Mouse (Mus musculus): ENCODE data around the gene Abcc1.

Gene Abcc1

GRCm38 (mm10) chr16:14361362-14362098 lies at the start of gene Abcc1:
Gene Abcc1, plus strand, starts transcription at chr16:14361558.
- DNase-seq (ENCODE audit: low spot score in 2 of 2), result peak; percentile 36 to 58

DNA sequence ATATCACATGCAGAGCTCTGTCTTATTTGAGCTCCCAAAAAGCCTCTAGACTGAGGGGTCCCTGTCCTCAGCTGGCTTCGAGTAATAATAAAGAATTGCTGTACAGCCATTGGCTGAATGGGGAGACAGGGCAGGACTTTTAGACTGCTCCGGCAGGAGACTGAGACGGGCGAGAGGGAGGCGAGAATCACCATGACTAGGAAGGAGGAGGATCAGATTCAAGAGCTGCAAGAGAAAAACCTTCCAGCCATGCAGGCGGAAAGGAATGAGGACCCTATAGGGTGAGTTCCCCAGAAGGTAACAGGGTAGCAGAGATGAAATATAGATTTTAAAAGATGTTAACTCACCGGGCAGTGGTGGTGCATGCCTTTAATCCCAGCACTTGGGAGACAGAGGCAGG lies 48.4 kb upstream of the Abcc1 start:
- no peak for DNase-seq (ENCODE audit: low spot score in 2 of 2)

DNA sequence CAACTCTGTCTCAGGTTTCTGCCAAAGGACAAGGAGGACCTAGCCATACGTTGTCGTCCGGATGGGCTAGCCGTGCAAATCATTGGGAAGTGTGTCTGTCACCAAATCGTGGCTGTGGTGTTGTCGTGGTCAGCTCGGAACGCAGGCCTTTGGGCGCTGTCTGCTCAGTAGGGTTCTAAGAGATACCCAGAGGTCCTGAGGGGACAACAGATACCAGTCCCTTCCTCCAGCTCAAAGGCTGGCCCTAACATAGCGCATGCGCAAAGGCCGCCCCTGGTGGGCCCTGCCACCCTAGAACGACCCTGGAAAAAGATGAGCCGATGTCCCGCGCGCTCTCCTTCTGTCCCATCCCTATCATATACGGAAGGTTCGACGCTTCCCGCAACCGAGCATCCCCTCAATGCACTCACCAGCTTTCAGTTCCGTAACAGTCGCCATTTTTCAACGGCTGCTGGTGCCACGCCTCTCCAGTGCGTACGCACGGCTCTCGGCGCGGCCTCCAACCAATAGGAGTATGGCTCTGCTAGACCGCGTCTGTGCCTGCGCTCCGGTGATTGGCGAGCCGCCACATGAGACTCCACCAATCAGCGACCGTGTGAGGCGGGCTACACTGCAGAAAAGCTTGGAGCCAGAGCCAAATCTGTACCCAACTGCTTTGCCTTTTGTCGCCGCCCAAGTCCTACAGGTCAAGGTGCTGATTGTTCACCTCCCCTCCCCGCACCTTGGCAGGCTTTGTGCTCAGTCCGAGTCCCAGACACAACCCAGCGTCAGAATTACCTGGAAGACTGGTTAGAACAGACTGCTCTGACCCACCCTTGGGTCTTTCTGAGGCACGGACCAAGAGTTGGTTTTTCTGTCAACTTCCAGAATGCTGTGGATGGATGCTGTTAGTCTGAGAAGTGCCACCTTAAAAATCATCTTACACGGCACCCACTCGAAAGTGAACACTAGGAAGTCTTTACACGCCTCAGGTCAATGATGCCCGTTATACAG lies 44.2 kb upstream of the Abcc1 start, which contains the start of gene Fopnl:
TSS of gene Fopnl (minus strand) at position 522 of the 993 bp plus-strand sequence.
- peak; percentile 93 for DNase-seq (ENCODE audit: low spot score in 2 of 2)

DNA sequence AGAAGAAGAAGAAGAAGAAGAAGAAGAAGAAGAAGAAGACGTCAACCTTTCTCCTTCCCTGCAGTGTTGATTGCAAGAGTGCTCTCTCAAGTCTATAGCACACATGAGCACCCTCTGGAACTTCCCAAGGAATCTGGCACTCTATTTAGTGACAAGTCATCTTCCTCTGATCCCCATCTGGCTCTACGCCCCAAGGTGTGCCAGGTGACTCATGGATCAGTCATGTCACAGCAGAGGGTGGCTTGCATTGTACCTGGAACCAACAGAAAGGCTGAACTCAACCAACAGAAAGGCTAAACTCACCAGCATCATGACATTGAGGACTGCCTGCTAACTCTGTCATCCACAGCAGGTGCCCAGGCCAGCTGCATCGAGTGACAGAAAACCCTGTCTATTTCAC lies 41.7 kb upstream of the Abcc1 start:
- DNase-seq (ENCODE audit: low spot score in 2 of 2), result no peak

- DNase-seq (ENCODE audit: low spot score in 2 of 2), result no peak
These were observed 40.9 kb upstream of the Abcc1 start for GRCm38 (mm10) chr16:14320494-14320893.

DNA sequence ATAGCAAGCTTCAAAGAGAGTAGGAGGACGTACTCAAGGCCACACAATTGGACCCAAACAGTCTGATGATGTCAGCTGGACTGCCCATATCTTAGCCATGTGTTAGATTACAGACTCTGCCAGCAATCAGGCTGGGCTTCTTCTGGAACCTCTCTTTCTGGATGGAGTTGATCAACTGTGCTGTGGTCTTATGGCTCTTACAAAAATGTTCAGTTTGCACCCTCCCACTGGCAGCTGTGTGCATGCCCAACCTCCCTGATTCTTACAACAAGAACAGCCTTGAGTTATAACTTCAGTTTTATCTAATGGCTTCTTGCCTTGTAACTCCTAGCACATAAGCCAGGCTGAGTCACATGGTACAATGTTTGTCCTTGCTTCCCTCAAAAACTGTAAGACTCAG lies 33.2 kb upstream of the Abcc1 start:
- DNase-seq (ENCODE audit: low spot score in 2 of 2), result no peak

- no peak for DNase-seq (ENCODE audit: low spot score in 2 of 2)
These were observed 16.4 kb upstream of the Abcc1 start for GRCm38 (mm10) chr16:14344967-14345366.

DNA sequence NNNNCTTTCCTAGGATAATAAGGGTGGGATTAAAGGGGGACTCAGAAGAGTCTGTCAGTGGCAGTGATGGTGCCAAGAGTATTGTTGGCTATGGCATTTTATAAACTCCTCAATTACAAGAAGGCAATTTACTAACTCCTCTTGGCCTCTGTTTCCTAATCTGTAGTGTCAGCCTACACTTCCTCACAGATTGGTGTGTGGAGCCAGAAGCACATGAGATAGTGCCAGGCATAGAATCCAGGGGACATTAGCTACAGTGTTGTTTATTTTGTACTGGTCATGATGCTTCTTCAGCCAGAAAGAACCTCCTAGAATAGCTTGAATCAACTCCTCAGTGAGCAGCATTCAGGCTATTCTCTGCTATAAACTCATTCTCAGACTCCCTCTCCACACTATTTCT lies 9.8 kb upstream of the Abcc1 start:
- no peak for DNase-seq (ENCODE audit: low spot score in 2 of 2)

GRCm38 (mm10) chr16:14352234-14352633 lies 9.1 kb upstream of the Abcc1 start:
- no peak for DNase-seq (ENCODE audit: low spot score in 2 of 2)

- no peak for DNase-seq (ENCODE audit: low spot score in 2 of 2)
These were observed 8.7 kb upstream of the Abcc1 start for GRCm38 (mm10) chr16:14352663-14353062.

DNA sequence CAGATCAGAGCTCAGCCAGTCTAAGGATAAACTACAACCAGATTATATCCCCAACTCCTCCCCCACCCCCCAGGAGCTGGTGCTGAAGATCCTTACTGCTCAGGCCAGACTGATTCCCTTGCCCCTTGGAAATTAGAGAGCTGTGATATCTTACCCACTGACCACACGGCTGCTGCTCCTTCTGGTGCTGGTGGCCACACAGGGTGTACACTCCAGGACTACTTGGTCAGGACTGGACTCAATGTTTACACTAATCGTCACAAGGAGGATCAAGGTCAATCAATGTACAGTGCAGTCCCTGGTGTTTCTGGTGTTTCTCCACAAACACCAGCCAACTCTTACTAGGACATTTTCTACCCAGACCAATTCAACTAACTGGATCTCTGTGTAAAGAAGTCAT lies 3.5 kb upstream of the Abcc1 start:
- DNase-seq (ENCODE audit: low spot score in 2 of 2), result no peak

DNA sequence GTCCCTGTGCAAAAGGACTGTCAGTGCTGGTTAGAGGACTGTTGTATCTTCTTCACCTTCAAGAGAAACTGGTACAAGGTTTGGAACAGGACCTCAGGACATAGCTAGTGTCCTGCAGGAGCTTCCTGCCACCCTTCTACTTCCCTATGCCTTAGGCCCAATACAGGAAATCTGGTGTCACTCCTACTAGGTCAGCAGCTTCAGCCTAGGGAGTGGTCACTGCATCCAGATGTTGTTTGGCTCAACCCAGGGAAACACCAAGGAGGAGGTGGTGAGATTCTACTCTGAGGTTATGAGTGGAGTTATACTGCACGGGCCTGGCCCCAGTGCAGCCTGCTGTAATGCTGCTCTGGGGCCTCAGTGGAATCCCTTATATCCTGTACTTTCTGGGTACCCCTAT lies 2.8 kb upstream of the Abcc1 start:
- no peak for DNase-seq (ENCODE audit: low spot score in 2 of 2)

GRCm38 (mm10) chr16:14360931-14361330 lies 427 bp upstream of the Abcc1 start:
- DNase-seq (ENCODE audit: low spot score in 2 of 2), result no peak

- DNase-seq (ENCODE audit: low spot score in 2 of 2), result peak in 1 of 2 experiments; percentile 7
These were observed 902 bp downstream of the Abcc1 start for GRCm38 (mm10) chr16:14362099-14362820.

- no peak for DNase-seq (ENCODE audit: low spot score in 2 of 2)
These were observed 2.1 kb downstream of the Abcc1 start for GRCm38 (mm10) chr16:14363496-14363895.

DNA sequence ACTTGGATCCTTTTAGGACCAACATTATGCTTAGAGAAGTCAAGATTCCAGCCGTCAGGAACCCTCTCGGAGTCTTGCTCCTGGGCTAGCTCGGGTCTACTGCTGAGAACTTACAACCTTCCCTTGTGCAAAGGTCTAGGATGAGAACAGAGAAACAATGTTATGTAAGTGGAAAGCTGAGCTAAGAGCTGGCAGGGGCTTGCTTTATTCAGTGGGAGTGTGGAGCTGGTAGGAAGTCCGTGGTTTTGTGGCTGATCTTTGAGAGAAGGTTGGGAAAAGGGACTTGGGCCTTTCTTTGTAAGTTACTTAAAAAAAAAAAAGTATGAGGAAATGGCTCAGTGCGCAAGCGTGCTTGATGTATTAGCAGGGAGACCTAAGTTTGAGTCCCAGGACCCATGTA lies 2.7 kb downstream of the Abcc1 start:
- DNase-seq (ENCODE audit: low spot score in 2 of 2), result no peak

DNA sequence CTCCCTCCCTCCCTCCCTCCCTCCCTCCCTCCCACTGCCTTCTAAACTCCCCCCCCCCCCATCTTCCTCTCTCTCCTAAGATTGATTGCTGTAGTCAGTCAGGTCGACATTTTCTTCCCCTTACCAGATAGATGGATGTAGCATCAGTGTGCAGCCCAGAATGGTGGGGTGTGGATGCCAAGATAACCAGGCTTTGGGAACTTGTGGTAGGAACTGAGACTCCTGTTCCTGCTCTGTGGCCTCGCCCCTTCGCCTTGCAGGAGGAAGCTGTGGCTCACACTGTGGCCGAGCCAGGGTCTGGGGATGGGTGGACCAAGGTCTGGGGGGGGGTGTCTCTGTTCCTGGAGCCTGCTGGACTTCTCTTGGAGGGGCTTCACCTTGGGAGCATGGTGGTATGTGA lies 4.1 kb downstream of the Abcc1 start:
- DNase-seq (ENCODE audit: low spot score in 2 of 2), result no peak

GRCm38 (mm10) chr16:14366017-14366416 lies 4.7 kb downstream of the Abcc1 start:
- DNase-seq (ENCODE audit: low spot score in 2 of 2), result no peak

DNA sequence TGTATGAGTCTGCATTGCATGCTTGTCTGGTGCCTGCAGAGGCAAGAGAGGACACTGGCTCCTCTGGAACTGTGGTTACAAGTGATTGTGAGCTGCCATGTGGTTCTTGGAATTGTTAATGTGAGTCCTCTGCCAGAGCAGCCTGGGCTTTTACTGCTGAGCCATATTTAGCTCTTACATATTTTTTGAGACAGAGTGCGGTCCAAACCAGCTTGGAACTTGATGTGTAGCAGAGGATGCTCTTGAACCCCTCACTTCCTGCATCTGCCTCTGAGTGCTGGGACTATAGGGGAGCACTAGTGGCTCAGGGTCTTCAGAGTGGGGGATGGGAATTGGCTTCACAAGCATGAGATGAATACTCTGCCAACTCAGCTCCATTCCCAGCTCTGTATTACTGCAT lies 10.0 kb downstream of the Abcc1 start:
- no peak for DNase-seq (ENCODE audit: low spot score in 2 of 2)

DNA sequence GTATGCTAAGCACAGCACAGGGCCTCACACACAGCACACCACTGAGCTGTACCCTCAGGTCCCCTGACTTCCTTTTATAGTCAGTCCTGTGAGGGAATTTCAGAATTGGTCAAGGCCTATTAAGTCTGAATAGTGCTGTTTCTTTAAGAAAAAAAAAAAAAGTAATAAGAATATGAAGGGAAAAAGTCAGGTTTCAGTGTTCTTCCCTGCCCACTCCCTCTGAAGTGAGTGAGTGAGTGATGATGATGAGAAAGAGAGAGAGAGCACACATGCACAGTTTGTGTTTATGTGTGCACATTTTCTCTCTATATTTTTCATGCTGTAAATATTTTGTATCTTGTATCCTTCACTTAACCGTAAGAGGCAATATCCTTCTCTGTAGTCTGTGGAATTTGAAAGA lies 11.0 kb downstream of the Abcc1 start:
- no peak for DNase-seq (ENCODE audit: low spot score in 2 of 2)

GRCm38 (mm10) chr16:14372817-14373301 lies 11.5 kb downstream of the Abcc1 start:
- DNase-seq (ENCODE audit: low spot score in 2 of 2), result no peak

- DNase-seq (ENCODE audit: low spot score in 2 of 2), result no peak
These were observed 14.6 kb downstream of the Abcc1 start for GRCm38 (mm10) chr16:14375942-14376341.
